Mouse (Mus musculus) lung, postnatal 4 days (tissue): ENCODE data around the gene Socs5.

Experiments
- DNase-seq, 2 experiments: peaks; one replicate each; pipeline ENCODE4 v3.0.0; 2021

The Socs5 gene

GRCm38 (mm10) chr17:87169076-87169475 is 61.6 kb downstream of the Socs5 start:
- no peak for DNase-seq

GRCm38 (mm10) chr17:87170364-87170763 is 62.9 kb downstream of the Socs5 start:
- DNase-seq = no peak

- DNase-seq = no peak
Measured at GRCm38 (mm10) chr17:87172031-87172430, 64.6 kb downstream of the Socs5 start.

GRCm38 (mm10) chr17:87173966-87174365 is 66.5 kb downstream of the Socs5 start:
- no peak for DNase-seq

- peak in 1 of 2 experiments; percentile 44 for DNase-seq
Measured at GRCm38 (mm10) chr17:87174651-87175331, 67.3 kb downstream of the Socs5 start.

GRCm38 (mm10) chr17:87176066-87177012 is 68.9 kb downstream of the Socs5 start:
- peak; percentile 41 to 49 for DNase-seq

- DNase-seq = no peak
Measured at GRCm38 (mm10) chr17:87178596-87179590, 71.4 kb downstream of the Socs5 start.

GRCm38 (mm10) chr17:87179939-87180550 is 72.6 kb downstream of the Socs5 start:
- DNase-seq = no peak

- no peak for DNase-seq
Measured at GRCm38 (mm10) chr17:87181683-87182346, 74.3 kb downstream of the Socs5 start.

- no peak for DNase-seq
Measured at GRCm38 (mm10) chr17:87185461-87186066, 78.1 kb downstream of the Socs5 start.

- DNase-seq = no peak
Measured at GRCm38 (mm10) chr17:87187005-87187404, 79.5 kb downstream of the Socs5 start.
